ENCODE assay signal across 12 mouse cellular contexts in the genomic region with DNA sequence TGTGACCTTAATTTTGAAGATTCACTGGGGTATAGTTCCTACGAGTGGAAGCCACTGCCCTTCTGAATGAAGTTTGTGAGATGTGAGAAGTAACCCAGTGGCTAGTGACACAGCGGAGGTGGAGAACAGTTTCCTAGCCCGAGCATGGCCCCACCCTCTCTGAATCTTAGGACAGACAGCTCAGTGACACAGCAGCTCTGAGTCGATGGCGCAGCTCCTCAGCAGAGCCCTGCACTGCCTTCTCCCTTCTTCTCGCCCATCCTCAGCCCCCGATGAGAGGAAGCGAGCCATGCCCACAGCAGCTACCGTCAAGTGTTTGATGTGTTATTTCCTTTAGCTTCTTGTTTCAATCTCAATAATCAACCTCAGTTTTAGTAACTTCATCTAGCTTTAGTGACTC. TPM values are rescaled to one million over a fixed set of nuclear protein-coding genes. Genes with fewer than 3 reads are reported as not detected.
DNase-seq lines count a peak whose midpoint lies in the region; ATAC-seq lines count a peak whose summit lies in the region.
"Had no signal": no experiment of that assay in that cellular context is flagged by ENCODE, and none has a peak within 500 bp of the region (broad histone marks: within the 10 kb centered on the region; RNA-seq: fewer than 3 reads in every experiment).

No protein-coding gene starts in this region.

- 0 out of 2 replicates have a peak, but pooled peaks have one; percentile 48 for ATAC-seq in erythroblast, adult 5-6 weeks (replicated peaks; ENCODE audit: low FRiP score, poor library complexity, severe bottlenecking)
- 0 out of 2 replicates have a peak, but pooled peaks have one; percentile 32 for ATAC-seq in monocyte, adult 5-6 weeks (replicated peaks; ENCODE audit: insufficient number of reproducible peaks, low FRiP score, low TSS enrichment, poor library complexity, severe bottlenecking)

- DNase-seq in thymus, postnatal 0 days (ENCODE audit: low spot score): peak; percentile 24
- DNase-seq in thymus, adult 18-20 months: no peak
- no peak for DNase-seq in left cerebral cortex, adult 11 months (ENCODE audit: low spot score)
- DNase-seq in kidney, postnatal 10 days: no peak
- DNase-seq in urinary bladder, adult 2 months (ENCODE audit: low spot score): no peak
- DNase-seq: adrenal gland, postnatal 14 days; cerebellum, postnatal 14 days; gastrocnemius, adult 2 months; lung, postnatal 14 days; right cerebral cortex, postnatal 4 days had no signal

RNA-seq across cellular contexts. Expression of a gene that starts 43.9 kb away (rescaled TPM):
- 19.1 and 19.2 TPM in 2 replicates for polyA plus RNA-seq in thymus, postnatal 0 days (2015; fragmentation: Nextera tagmentation; extraction: Ambion mirVana)
- total RNA-seq in erythroblast, adult 5-6 weeks (2015; ENCODE audit: low replicate concordance): 11.1 and 16.1 TPM in 2 replicates
- total RNA-seq in erythroblast, adult 5-6 weeks (2017; ENCODE audit: low replicate concordance): 9.4 and 14.5 TPM in 2 replicates
- 81.9 to 108 TPM (median 105 TPM) in 3 replicates for total RNA-seq in monocyte, adult 5-6 weeks (2017)
- polyA plus RNA-seq in urinary bladder, adult 2 months (2012; rRNA removed): 37.1 and 37.8 TPM in 2 replicates

RNA-seq across cellular contexts. Expression of a gene that starts 53.7 kb away (rescaled TPM):
- 5.7 and 6.0 TPM in 2 replicates for polyA plus RNA-seq in thymus, postnatal 0 days (2015; fragmentation: Nextera tagmentation; extraction: Ambion mirVana)
- 10.2 and 15.6 TPM in 2 replicates for total RNA-seq in erythroblast, adult 5-6 weeks (2015; ENCODE audit: low replicate concordance)
- 13.6 and 13.7 TPM in 2 replicates for total RNA-seq in erythroblast, adult 5-6 weeks (2017; ENCODE audit: low replicate concordance)
- 51.0 to 80.4 TPM (median 75.8 TPM) in 3 replicates for total RNA-seq in monocyte, adult 5-6 weeks (2017)
- polyA plus RNA-seq in urinary bladder, adult 2 months (2012; rRNA removed): 34.2 and 35.0 TPM in 2 replicates

RNA-seq across cellular contexts. Expression of a gene that starts 59.3 kb away (rescaled TPM):
- polyA plus RNA-seq in thymus, postnatal 0 days (2015; fragmentation: Nextera tagmentation; extraction: Ambion mirVana): 94.9 and 105 TPM in 2 replicates
- 24.0 and 35.5 TPM in 2 replicates for total RNA-seq in erythroblast, adult 5-6 weeks (2015; ENCODE audit: low replicate concordance)
- 83.8 and 90.1 TPM in 2 replicates for total RNA-seq in erythroblast, adult 5-6 weeks (2017; ENCODE audit: low replicate concordance)
- 102 to 122 TPM (median 106 TPM) in 3 replicates for total RNA-seq in monocyte, adult 5-6 weeks (2017)
- polyA plus RNA-seq in urinary bladder, adult 2 months (2012; rRNA removed): 59.0 and 64.8 TPM in 2 replicates
